9 mouse cellular contexts compared by ENCODE assay signal in genomic region chr2:167101743-167102441, GRCm38 (mm10). TPM values are rescaled to one million over a fixed set of nuclear protein-coding genes. Genes with fewer than 3 reads are reported as not detected.
DNase-seq lines count a peak whose midpoint lies in the region; ATAC-seq and TF ChIP-seq lines count a peak whose summit lies in the region.
"Had no signal": no experiment of that assay in that cellular context is flagged by ENCODE, and none has a peak within 500 bp of the region (broad histone marks: within the 10 kb centered on the region; RNA-seq: fewer than 3 reads in every experiment).

No protein-coding gene starts in this region.

- TF ChIP-seq POLR2A in lung, adult 2 months (IDR thresholded peaks at IDR 0.05; ENCODE audit: borderline replicate concordance, extremely low read depth, low read depth, low read length) = no peak

- TF ChIP-seq CTCF in lung, adult 2 months (IDR thresholded peaks at IDR 0.05; ENCODE audit: insufficient read depth, low read length) = no peak

- no peak overlapping the region for H3K4me3 ChIP-seq in lung, adult 2 months (replicated peaks; ENCODE audit: extremely low read depth, low read depth, low read length)
- 0 out of 2 replicates have a peak overlapping the region, but pooled peaks have one; percentile 15 for H3K4me3 ChIP-seq in heart, embryonic 16.5 days (ENCODE audit: low read length)
- H3K4me3 ChIP-seq in forebrain, embryonic 11.5 days (ENCODE audit: low read depth, low read length) = no peak overlapping the region
- no peak overlapping the region for H3K4me3 ChIP-seq in midbrain, embryonic 15.5 days
- H3K4me3 ChIP-seq: limb, embryonic 15.5 days had no signal

- H3K27ac ChIP-seq in heart, embryonic 16.5 days (ENCODE audit: low read length) = no peak overlapping the region
- no peak overlapping the region for H3K27ac ChIP-seq in forebrain, embryonic 11.5 days (ENCODE audit: low read depth, low read length)
- H3K27ac ChIP-seq in midbrain, embryonic 15.5 days = no peak overlapping the region
- H3K27ac ChIP-seq: limb, embryonic 15.5 days had no signal

- DNase-seq in lung, adult 18-20 months = peak; percentile 26 to 34
- no peak for DNase-seq in lung, adult 2 months
- DNase-seq in lung, postnatal 14 days = peak; percentile 40
- DNase-seq in thymus, postnatal 14 days = peak; percentile 87
- DNase-seq in urinary bladder, postnatal 10 days (ENCODE audit: low spot score) = no peak
- DNase-seq in forebrain, embryonic 11.5 days (ENCODE audit: low spot score) = no peak

- H3K36me3 ChIP-seq in heart, embryonic 16.5 days (ENCODE audit: control insufficient read depth, insufficient read depth) = 0 out of 2 replicates have a peak, but pooled peaks cover 2% of the 10 kb centered on the region
- H3K36me3 ChIP-seq in forebrain, embryonic 11.5 days (ENCODE audit: control insufficient read depth, insufficient read depth, low read length) = no peaks in the 10 kb centered on the region; the same call in 1 of the 2 replicates
- peaks cover 5% of the 10 kb centered on the region; the same call in 1 of the 2 replicates for H3K36me3 ChIP-seq in midbrain, embryonic 15.5 days (replicated peaks)

- no peak overlapping the region for H3K9ac ChIP-seq in heart, embryonic 16.5 days (ENCODE audit: low read length)
- no peak overlapping the region for H3K9ac ChIP-seq in forebrain, embryonic 11.5 days (ENCODE audit: low read length)
- no peak overlapping the region for H3K9ac ChIP-seq in midbrain, embryonic 15.5 days
- H3K9ac ChIP-seq: limb, embryonic 15.5 days had no signal

- peak overlapping the region; percentile 40; the same call in 1 of the 2 replicates for H3K4me2 ChIP-seq in heart, embryonic 16.5 days (ENCODE audit: low read depth, low read length)
- H3K4me2 ChIP-seq in forebrain, embryonic 11.5 days (ENCODE audit: low read depth, low read length, severe bottlenecking) = no peak overlapping the region
- no peak overlapping the region for H3K4me2 ChIP-seq in midbrain, embryonic 15.5 days
- H3K4me2 ChIP-seq: limb, embryonic 15.5 days had no signal

- ATAC-seq in heart, embryonic 16.5 days (replicated peaks; ENCODE audit: extremely low read depth, insufficient read depth, low FRiP score) = no peak
- no peak for ATAC-seq in forebrain, embryonic 11.5 days (replicated peaks; ENCODE audit: low FRiP score)
- ATAC-seq in midbrain, embryonic 15.5 days (replicated peaks) = no peak

- H3K27me3 ChIP-seq in heart, embryonic 16.5 days (ENCODE audit: control insufficient read depth, insufficient read depth, low read length) = no peaks in the 10 kb centered on the region
- H3K27me3 ChIP-seq in forebrain, embryonic 11.5 days (ENCODE audit: control insufficient read depth, insufficient read depth, low read length) = no peaks in the 10 kb centered on the region
- H3K27me3 ChIP-seq in midbrain, embryonic 15.5 days (replicated peaks) = no peaks in the 10 kb centered on the region
- H3K27me3 ChIP-seq: limb, embryonic 15.5 days had no signal

- H3K4me1 ChIP-seq in lung, adult 2 months (ENCODE audit: control insufficient read depth, insufficient read depth, low read length) = no peaks in the 10 kb centered on the region
- H3K4me1 ChIP-seq in heart, embryonic 16.5 days (ENCODE audit: control insufficient read depth, insufficient read depth, low read length) = no peaks in the 10 kb centered on the region
- H3K4me1 ChIP-seq in forebrain, embryonic 11.5 days (replicated peaks; ENCODE audit: control insufficient read depth, insufficient read depth, low read length) = no peaks in the 10 kb centered on the region
- no peaks in the 10 kb centered on the region; the same call in 1 of the 2 replicates for H3K4me1 ChIP-seq in midbrain, embryonic 15.5 days

- no peaks in the 10 kb centered on the region; the same call in 1 of the 2 replicates for H3K9me3 ChIP-seq in heart, embryonic 16.5 days (replicated peaks; ENCODE audit: control insufficient read depth, low read length)
- no peaks in the 10 kb centered on the region; the same call in 1 of the 2 replicates for H3K9me3 ChIP-seq in forebrain, embryonic 11.5 days (ENCODE audit: control insufficient read depth, low read length)
- H3K9me3 ChIP-seq in midbrain, embryonic 15.5 days = no peaks in the 10 kb centered on the region
- H3K9me3 ChIP-seq: limb, embryonic 15.5 days had no signal

- 39% methylated on average over 17 of the region's 17 CpGs for WGBS in lung, adult 2 months
- WGBS in heart, embryonic 16.5 days = 59% methylated on average over 17 of the region's 17 CpGs
- WGBS in forebrain, embryonic 11.5 days = 85% methylated on average over 17 of the region's 17 CpGs
- WGBS in midbrain, embryonic 15.5 days = 83% methylated on average over 17 of the region's 17 CpGs

RNA-seq across cellular contexts. Expression of gene Znfx1, which starts 39.1 kb away (rescaled TPM):
- 39.4 and 46.6 TPM in 2 replicates for polyA plus RNA-seq in lung, adult 2 months (2012; rRNA removed)
- 7.6 and 8.8 TPM in 2 replicates for polyA plus RNA-seq in heart, embryonic 16.5 days (2015; fragmentation: Nextera tagmentation; extraction: Ambion mirVana)
- polyA plus RNA-seq in forebrain, embryonic 11.5 days (2014; fragmentation: Nextera tagmentation; extraction: Ambion mirVana) = 6.0 and 7.4 TPM in 2 replicates
- polyA plus RNA-seq in midbrain, embryonic 15.5 days (2015; fragmentation: Nextera tagmentation; extraction: Ambion mirVana) = 9.5 and 10.1 TPM in 2 replicates

Comparison
In these comparisons a context has a peak if more than half of its experiments do, and no peak if none do; other contexts are left out.
1. DNase-seq: peak in lung, adult 18-20 months (2 of 2), lung, postnatal 14 days (single experiment) and thymus, postnatal 14 days (single experiment); none in lung, adult 2 months (single experiment), urinary bladder, postnatal 10 days (single experiment) and forebrain, embryonic 11.5 days (single experiment).